Mouse (Mus musculus): ENCODE measurements around the gene Arhgap19.

Gene Arhgap19

GRCm38 (mm10) chr19:41738896-41739295 is 63.0 kb downstream of the Arhgap19 start:
- DNase-seq (ENCODE audit: low read depth, low spot score), result no peak

- no peak for DNase-seq (ENCODE audit: low read depth, low spot score)
These were observed 63.4 kb downstream of the Arhgap19 start for GRCm38 (mm10) chr19:41738429-41738805.

- DNase-seq (ENCODE audit: low read depth, low spot score), result no peak
These were observed 64.0 kb downstream of the Arhgap19 start for GRCm38 (mm10) chr19:41737657-41738428.

GRCm38 (mm10) chr19:41734685-41735084 is 67.2 kb downstream of the Arhgap19 start:
- no peak for DNase-seq (ENCODE audit: low read depth, low spot score)

- DNase-seq (ENCODE audit: low read depth, low spot score), result no peak
These were observed 76.4 kb downstream of the Arhgap19 start for GRCm38 (mm10) chr19:41725491-41725890.

GRCm38 (mm10) chr19:41724831-41725470 is 76.9 kb downstream of the Arhgap19 start:
- no peak for DNase-seq (ENCODE audit: low read depth, low spot score)

- no peak for DNase-seq (ENCODE audit: low read depth, low spot score)
These were observed 78.5 kb downstream of the Arhgap19 start for GRCm38 (mm10) chr19:41723337-41723736.

GRCm38 (mm10) chr19:41719436-41719835 is 82.4 kb downstream of the Arhgap19 start:
- DNase-seq (ENCODE audit: low read depth, low spot score), result no peak
